Mouse (Mus musculus) thymus, adult 2 months (tissue): Measurements from ENCODE around the gene Ntrk2.

Source experiments
- CTCF ChIP-seq: fragments of 200-500 bp; IDR thresholded peaks from 2 replicates; pipeline ENCODE4 v1.5.1; 2012; ENCODE audit warnings: mild to moderate bottlenecking, control low read depth, low read length, moderate library complexity, borderline replicate concordance; ENCODE audit not compliant: control insufficient read depth, poor library complexity, insufficient read depth; ENCODE audit errors: extremely low read depth
- POLR2A ChIP-seq: fragments of 200-500 bp; IDR thresholded peaks from 2 replicates; pipeline ENCODE4 v1.6.1; 2012; ENCODE audit warnings: mild to moderate bottlenecking, low read length, control low read depth, moderate library complexity; ENCODE audit not compliant: control insufficient read depth, poor library complexity, insufficient read depth; ENCODE audit errors: extremely low read depth

GRCm38 (mm10) chr13:59073635-59074256 is 267.4 kb downstream of the Ntrk2 start:
- no peak for TF ChIP-seq POLR2A
- TF ChIP-seq CTCF = peak; percentile 48; the same call in 1 of the 2 replicates
